Mouse (Mus musculus): ENCODE data around the gene Gm49361. TPM values are rescaled to one million over a fixed set of nuclear protein-coding genes. Genes with fewer than 3 reads are reported as not detected.

The Gm49361 gene
- polyA plus RNA-seq (2015; fragmentation: Nextera tagmentation; extraction: Ambion mirVana), result not detected in 2 replicates

GRCm38 (mm10) chr14:57746001-57746771 is at the start of gene Gm49361:
Gene Gm49361, minus strand, starts transcription at chr14:57746103.

GRCm38 (mm10) chr14:57758237-57758636 is 12.3 kb upstream of the Gm49361 start, which contains the start of gene Lats2:
Gene Lats2, minus strand, starts transcription at chr14:57758388.

GRCm38 (mm10) chr14:57664822-57665627 is 80.9 kb downstream of the Gm49361 start, which contains the start of gene Xpo4:
Gene Xpo4, minus strand, starts transcription at chr14:57665430.

Other genes with a start within 250 kb of the Gm49361 start
- gene Il17d, start 221.3 kb downstream of the Gm49361 start, polyA plus RNA-seq (2015; fragmentation: Nextera tagmentation; extraction: Ambion mirVana), result 0.55 and 0.65 TPM in 2 replicates
- 40.6 and 42.5 TPM in 2 replicates for gene Eef1akmt1, start 174.5 kb downstream of the Gm49361 start, polyA plus RNA-seq (2015; fragmentation: Nextera tagmentation; extraction: Ambion mirVana)
- gene Xpo4, start 80.7 kb downstream of the Gm49361 start, polyA plus RNA-seq (2015; fragmentation: Nextera tagmentation; extraction: Ambion mirVana), result 18.0 and 19.0 TPM in 2 replicates
- gene Lats2, start 12.3 kb upstream of the Gm49361 start, polyA plus RNA-seq (2015; fragmentation: Nextera tagmentation; extraction: Ambion mirVana), result 13.0 and 14.3 TPM in 2 replicates
- 14.4 and 15.9 TPM in 2 replicates for gene Sap18, start 52.1 kb upstream of the Gm49361 start, polyA plus RNA-seq (2015; fragmentation: Nextera tagmentation; extraction: Ambion mirVana)
- 21.3 and 25.0 TPM in 2 replicates for gene Ska3, start 80.1 kb upstream of the Gm49361 start, polyA plus RNA-seq (2015; fragmentation: Nextera tagmentation; extraction: Ambion mirVana)
- 229 and 244 TPM in 2 replicates for gene Mrpl57, start 80.1 kb upstream of the Gm49361 start, polyA plus RNA-seq (2015; fragmentation: Nextera tagmentation; extraction: Ambion mirVana)
- 19.7 and 24.7 TPM in 2 replicates for gene Zdhhc20, start 144.2 kb upstream of the Gm49361 start, polyA plus RNA-seq (2015; fragmentation: Nextera tagmentation; extraction: Ambion mirVana)